Mouse (Mus musculus) thymus, postnatal 14 days (tissue): ENCODE data around the gene D130052B06Rik.

Experiments used
- DNase-seq: peaks from one replicate; pipeline ENCODE4 v3.0.0; 2021

Gene D130052B06Rik

GRCm38 (mm10) chr11:33668376-33668775 lies 69.3 kb downstream of the D130052B06Rik start:
- no peak for DNase-seq

GRCm38 (mm10) chr11:33670105-33670965 lies 71.2 kb downstream of the D130052B06Rik start:
- no peak for DNase-seq
